Mouse (Mus musculus) MEL (cell line): ENCODE results near the gene Brf1.
A peak's percentile ranks its signal among the peaks of the same experiment; 100 is the strongest.

Experiments used
- BHLHE40 ChIP-seq: IDR thresholded peaks from 2 replicates; pipeline ENCODE4 v1.6.1; 2012; ENCODE audit warnings: low read depth, mild to moderate bottlenecking, inconsistent platforms, low read length, improper control_type of control experiment, borderline replicate concordance
- CTCF ChIP-seq, 3 experiments: IDR thresholded peaks in 2 of 3; conservative IDR thresholded peaks in 1 of 3; 2 replicates each; pipeline ENCODE4 v1.5.1; 2011 to 2012; ENCODE audit warnings: low read length in 3 of 3, low read depth in 2 of 3, mild to moderate bottlenecking in 2 of 3, improper control_type of control experiment in 1 of 3, inconsistent platforms in 1 of 3, mixed read lengths in 1 of 3, moderate library complexity in 1 of 3; ENCODE audit not compliant: control insufficient read depth in 1 of 3, insufficient read depth in 1 of 3, poor library complexity in 1 of 3, severe bottlenecking in 1 of 3
- MAFK ChIP-seq: IDR thresholded peaks from 2 replicates; pipeline ENCODE4 v1.6.1; 2011; ENCODE audit warnings: low read depth, mild to moderate bottlenecking, low read length, improper control_type of control experiment, borderline replicate concordance
- MAZ ChIP-seq: IDR thresholded peaks from 2 replicates; pipeline ENCODE4 v1.6.1; 2012; ENCODE audit warnings: low read depth, mild to moderate bottlenecking, inconsistent platforms, low read length, improper control_type of control experiment
- POLR2AphosphoS2 ChIP-seq: IDR thresholded peaks from 2 replicates; pipeline ENCODE4 v1.6.1; 2011; ENCODE audit warnings: low read length, improper control_type of control experiment
- POLR2AphosphoS5 ChIP-seq: IDR thresholded peaks from 2 replicates; pipeline ENCODE4 v1.6.1; 2012; ENCODE audit warnings: low read depth, borderline replicate concordance, mild to moderate bottlenecking, inconsistent platforms, low read length, moderate library complexity, mixed read lengths
- USF1 ChIP-seq: IDR thresholded peaks from 2 replicates; pipeline ENCODE4 v1.6.1; 2014; ENCODE audit warnings: low read depth, mild to moderate bottlenecking, inconsistent platforms, low read length, improper control_type of control experiment, moderate library complexity
- ZKSCAN1 ChIP-seq: IDR thresholded peaks from 2 replicates; pipeline ENCODE4 v1.6.1; 2012; ENCODE audit warnings: low read depth, mild to moderate bottlenecking, inconsistent platforms, low read length, improper control_type of control experiment, moderate library complexity

DNA sequence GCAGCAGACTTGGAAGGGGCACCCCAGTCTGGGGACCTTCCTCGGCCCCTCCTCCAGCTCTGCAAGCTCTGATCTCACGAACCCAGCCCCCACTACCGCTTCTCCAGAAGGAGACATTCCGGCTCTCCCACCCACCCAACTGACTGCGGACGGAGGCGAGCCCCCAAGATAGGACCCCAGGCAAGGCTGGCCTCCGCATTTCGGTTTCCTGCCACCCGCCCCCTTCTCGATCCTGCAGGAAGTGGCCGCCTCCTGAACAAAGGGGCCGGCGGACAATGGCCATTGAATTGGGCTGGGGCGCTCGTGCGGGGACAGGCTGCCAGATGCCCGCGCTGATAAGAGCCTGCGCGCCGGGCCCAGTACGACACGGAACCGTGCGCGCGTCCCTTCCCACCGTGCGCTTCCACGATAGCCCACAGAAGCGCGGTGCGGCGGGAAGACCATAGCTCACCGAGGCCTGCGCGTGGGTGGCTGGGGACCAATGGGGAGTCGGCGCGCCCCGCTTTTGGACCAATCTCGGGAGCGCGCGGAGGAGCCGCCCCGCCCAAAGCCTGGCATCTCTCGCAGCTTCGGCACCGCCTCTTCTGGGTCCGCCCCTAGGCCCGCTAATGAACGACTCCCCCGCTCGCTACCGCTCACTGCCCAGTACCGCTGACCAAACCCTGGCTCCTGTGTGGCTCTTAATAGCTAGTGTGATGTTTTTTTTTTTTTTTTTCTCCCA is 50.3 kb downstream of the Brf1 start:
- TF ChIP-seq MAZ (peak; percentile 17; the same call in 1 of the 2 replicates), CTCF (IDR thresholded peaks at IDR 0.05 in 2 of 3, conservative IDR thresholded peaks at IDR 0.05 in 1 of 3; ENCODE audit: control insufficient read depth in 1 of 3, insufficient read depth in 1 of 3, low read depth in 2 of 3, low read length in 3 of 3, poor library complexity in 1 of 3, severe bottlenecking in 1 of 3) (no peak), USF1 (peak; percentile 83), MAFK (no peak), ZKSCAN1 (no peak), POLR2AphosphoS2 (peak; percentile 63; the same call in 1 of the 2 replicates), POLR2AphosphoS5 (no peak; the same call in 1 of the 2 replicates), BHLHE40 (peak; percentile 47; the same call in 1 of the 2 replicates)
